Mouse (Mus musculus): ENCODE results near the gene Wwc1. TPM values are rescaled to one million over a fixed set of nuclear protein-coding genes. Genes with fewer than 3 reads are reported as not detected.

Gene Wwc1
- polyA plus RNA-seq, 1 experiment from 2014 or later, result 13.2 TPM

- no peaks in the 10 kb centered on the region for H3K9me3 ChIP-seq
- H3K27ac ChIP-seq, result peak overlapping the region; percentile 48; the same call in 1 of the 2 replicates
- H3K4me3 ChIP-seq, result peak overlapping the region; percentile 33
- 0 out of 2 replicates have a peak overlapping the region, but pooled peaks have one; percentile 22 for H3K9ac ChIP-seq
- 21% methylated on average over 28 of the region's 28 CpGs for WGBS
- H3K4me1 ChIP-seq, result peaks cover 14% of the 10 kb centered on the region
- peak; percentile 70 for ATAC-seq (replicated peaks)
- H3K36me3 ChIP-seq (replicated peaks), result no peaks in the 10 kb centered on the region
- H3K27me3 ChIP-seq (replicated peaks), result no peaks in the 10 kb centered on the region
- H3K4me2 ChIP-seq, result peak overlapping the region; percentile 54
Measured at GRCm38 (mm10) chr11:35838345-35839338, 141.7 kb downstream of the Wwc1 start.

GRCm38 (mm10) chr11:35837156-35838126, 142.9 kb downstream of the Wwc1 start:
- 89% methylated on average over 5 of the region's 5 CpGs for WGBS
- no peaks in the 10 kb centered on the region for H3K36me3 ChIP-seq (replicated peaks)
- no peak for ATAC-seq (replicated peaks)
- H3K27me3 ChIP-seq (replicated peaks), result no peaks in the 10 kb centered on the region
- H3K9ac ChIP-seq, result no peak overlapping the region
- H3K9me3 ChIP-seq, result no peaks in the 10 kb centered on the region
- H3K27ac ChIP-seq, result 0 out of 2 replicates have a peak overlapping the region, but pooled peaks have one; percentile 30
- peak overlapping the region; percentile 54; the same call in 1 of the 2 replicates for H3K4me2 ChIP-seq
- no peak overlapping the region for H3K4me3 ChIP-seq
- H3K4me1 ChIP-seq, result peaks cover 25% of the 10 kb centered on the region

GRCm38 (mm10) chr11:35834022-35834760, 146.1 kb downstream of the Wwc1 start, which contains the start of gene Rars:
Gene Rars, minus strand, starts transcription at chr11:35834506.
- 2% methylated on average over 46 of the region's 46 CpGs for WGBS
- peaks cover 14% of the 10 kb centered on the region for H3K36me3 ChIP-seq (replicated peaks)
- peak; percentile 80 for ATAC-seq (replicated peaks)
- H3K4me1 ChIP-seq, result peaks cover 30% of the 10 kb centered on the region
- H3K9me3 ChIP-seq, result no peaks in the 10 kb centered on the region
- peak within 1 kb of the TSS; percentile 98 for H3K4me3 ChIP-seq
- peak within 1 kb of the TSS; percentile 64 for H3K27ac ChIP-seq
- peak within 1 kb of the TSS; percentile 79 for H3K4me2 ChIP-seq
- no peaks in the 10 kb centered on the region for H3K27me3 ChIP-seq (replicated peaks)
- peak within 1 kb of the TSS; percentile 91 for H3K9ac ChIP-seq

- WGBS, result 90% methylated on average over 6 of the region's 6 CpGs
- ATAC-seq (replicated peaks), result no peak
- H3K4me2 ChIP-seq, result peak overlapping the region; percentile 79
- no peaks in the 10 kb centered on the region for H3K9me3 ChIP-seq
- no peak overlapping the region for H3K9ac ChIP-seq
- peak overlapping the region; percentile 98 for H3K4me3 ChIP-seq
- H3K4me1 ChIP-seq, result peaks cover 23% of the 10 kb centered on the region
- peaks cover 19% of the 10 kb centered on the region for H3K36me3 ChIP-seq (replicated peaks)
- no peak overlapping the region for H3K27ac ChIP-seq
- H3K27me3 ChIP-seq (replicated peaks), result no peaks in the 10 kb centered on the region
Measured at GRCm38 (mm10) chr11:35833270-35833669, 147.1 kb downstream of the Wwc1 start.

- Histone ChIP-seq H3K4me3 (no peak overlapping the region), H3K27ac (no peak overlapping the region), H3K4me1 (peaks cover 18% of the 10 kb centered on the region), H3K9me3 (no peaks in the 10 kb centered on the region), H3K9ac (no peak overlapping the region), H3K36me3 (replicated peaks) (peaks cover 29% of the 10 kb centered on the region), H3K27me3 (replicated peaks) (no peaks in the 10 kb centered on the region), H3K4me2 (no peak overlapping the region)
- WGBS, result 87% methylated on average over 4 of the region's 4 CpGs
- ATAC-seq (replicated peaks), result no peak
Measured at GRCm38 (mm10) chr11:35832139-35832538, 148.2 kb downstream of the Wwc1 start.

GRCm38 (mm10) chr11:35827714-35828113, 152.6 kb downstream of the Wwc1 start:
- ATAC-seq (replicated peaks), result no peak
- no peak overlapping the region for H3K4me2 ChIP-seq
- H3K27me3 ChIP-seq (replicated peaks), result no peaks in the 10 kb centered on the region
- H3K9ac ChIP-seq, result no peak overlapping the region
- WGBS, result 96% methylated on average over 6 of the region's 6 CpGs
- H3K36me3 ChIP-seq (replicated peaks), result peaks cover 55% of the 10 kb centered on the region
- H3K9me3 ChIP-seq, result no peaks in the 10 kb centered on the region
- H3K4me3 ChIP-seq, result no peak overlapping the region
- H3K4me1 ChIP-seq, result peaks cover 6% of the 10 kb centered on the region
- no peak overlapping the region for H3K27ac ChIP-seq

- WGBS, result 92% methylated on average over 12 of the region's 12 CpGs
- no peaks in the 10 kb centered on the region for H3K27me3 ChIP-seq (replicated peaks)
- no peak overlapping the region for H3K4me3 ChIP-seq
- H3K4me2 ChIP-seq, result no peak overlapping the region
- H3K27ac ChIP-seq, result no peak overlapping the region
- ATAC-seq (replicated peaks), result no peak
- H3K36me3 ChIP-seq (replicated peaks), result peaks cover 68% of the 10 kb centered on the region
- no peak overlapping the region for H3K9ac ChIP-seq
- H3K9me3 ChIP-seq, result no peaks in the 10 kb centered on the region
- H3K4me1 ChIP-seq, result no peaks in the 10 kb centered on the region
Measured at GRCm38 (mm10) chr11:35816316-35816715, 164.0 kb downstream of the Wwc1 start.

- Histone ChIP-seq H3K9ac (no peak overlapping the region), H3K4me3 (no peak overlapping the region), H3K36me3 (replicated peaks) (peaks cover 83% of the 10 kb centered on the region), H3K9me3 (no peaks in the 10 kb centered on the region), H3K27ac (no peak overlapping the region), H3K4me1 (no peaks in the 10 kb centered on the region), H3K27me3 (replicated peaks) (no peaks in the 10 kb centered on the region), H3K4me2 (no peak overlapping the region)
- ATAC-seq (replicated peaks), result no peak
- 87% methylated on average over 10 of the region's 10 CpGs for WGBS
Measured at GRCm38 (mm10) chr11:35811458-35811857, 168.9 kb downstream of the Wwc1 start.

- H3K27ac ChIP-seq, result no peak overlapping the region
- peaks cover 13% of the 10 kb centered on the region for H3K27me3 ChIP-seq (replicated peaks)
- peaks cover 21% of the 10 kb centered on the region for H3K4me1 ChIP-seq
- WGBS, result 80% methylated on average over 5 of the region's 5 CpGs
- no peak overlapping the region for H3K4me3 ChIP-seq
- no peaks in the 10 kb centered on the region for H3K36me3 ChIP-seq (replicated peaks)
- ATAC-seq (replicated peaks), result no peak
- H3K4me2 ChIP-seq, result no peak overlapping the region
- no peak overlapping the region for H3K9ac ChIP-seq
- no peaks in the 10 kb centered on the region for H3K9me3 ChIP-seq
Measured at GRCm38 (mm10) chr11:35801332-35801731, 179.0 kb downstream of the Wwc1 start.

GRCm38 (mm10) chr11:35798874-35799273, 181.5 kb downstream of the Wwc1 start, which contains the start of gene Fbll1:
Gene Fbll1, minus strand, starts transcription at chr11:35798884.
- Histone ChIP-seq H3K4me1 (peaks cover 22% of the 10 kb centered on the region), H3K27ac (peak within 1 kb of the TSS; percentile 91), H3K4me3 (peak within 1 kb of the TSS; percentile 71), H3K4me2 (peak within 1 kb of the TSS; percentile 85), H3K27me3 (replicated peaks) (peaks cover 17% of the 10 kb centered on the region), H3K9ac (peak within 1 kb of the TSS; percentile 80), H3K9me3 (no peaks in the 10 kb centered on the region), H3K36me3 (replicated peaks) (no peaks in the 10 kb centered on the region)
- ATAC-seq (replicated peaks), result peak; percentile 25; the same call in 1 of the 2 replicates
- WGBS, result 7% methylated on average over 11 of the region's 11 CpGs

GRCm38 (mm10) chr11:35798495-35798820, 181.9 kb downstream of the Wwc1 start:
- Histone ChIP-seq H3K27me3 (replicated peaks) (peaks cover 17% of the 10 kb centered on the region), H3K27ac (peak overlapping the region; percentile 91), H3K36me3 (replicated peaks) (no peaks in the 10 kb centered on the region), H3K4me2 (peak overlapping the region; percentile 85), H3K4me1 (peaks cover 22% of the 10 kb centered on the region), H3K9me3 (no peaks in the 10 kb centered on the region), H3K9ac (peak overlapping the region; percentile 80), H3K4me3 (peak overlapping the region; percentile 71)
- 0% methylated on average over 23 of the region's 23 CpGs for WGBS
- ATAC-seq (replicated peaks), result peak; percentile 97

Data from midbrain, embryonic 15.5 days (tissue).